Mouse (Mus musculus) gastrocnemius, adult 2 months (tissue): ENCODE data around the gene Prok1. TPM values are rescaled to one million over a fixed set of nuclear protein-coding genes. Genes with fewer than 3 reads are reported as not detected.

Source experiments
- DNase-seq: peaks from one replicate; pipeline ENCODE4 v3.0.0; 2022
- H3K27ac ChIP-seq: fragments of 200-600 bp; 2 replicates; pipeline ENCODE4 v1.8.1; 2022; ENCODE audit warnings: mild to moderate bottlenecking
- H3K4me3 ChIP-seq: fragments of 200-600 bp; 2 replicates; pipeline ENCODE4 v1.8.1; 2022; ENCODE audit warnings: mild to moderate bottlenecking, moderate library complexity
- CTCF ChIP-seq: fragments of 200-600 bp; IDR thresholded peaks from 2 replicates; pipeline ENCODE4 v1.8.1; 2022; ENCODE audit warnings: antibody characterized with exemption, mild to moderate bottlenecking, moderate library complexity
- intact Hi-C: fragments of 180-260 bp; cut with DNase I; formaldehyde crosslinking; loops from one replicate; pipeline ENCODE4 v1.15.1; 2025
- total RNA-seq, 2 experiments: library from RNA; stranded (reverse); gene quantifications; 2 replicates each; pipeline ENCODE4 v1.2.3; 2021

Prok1 gene
- total RNA-seq, 2 experiments from 2014 or later: not detected

DNA sequence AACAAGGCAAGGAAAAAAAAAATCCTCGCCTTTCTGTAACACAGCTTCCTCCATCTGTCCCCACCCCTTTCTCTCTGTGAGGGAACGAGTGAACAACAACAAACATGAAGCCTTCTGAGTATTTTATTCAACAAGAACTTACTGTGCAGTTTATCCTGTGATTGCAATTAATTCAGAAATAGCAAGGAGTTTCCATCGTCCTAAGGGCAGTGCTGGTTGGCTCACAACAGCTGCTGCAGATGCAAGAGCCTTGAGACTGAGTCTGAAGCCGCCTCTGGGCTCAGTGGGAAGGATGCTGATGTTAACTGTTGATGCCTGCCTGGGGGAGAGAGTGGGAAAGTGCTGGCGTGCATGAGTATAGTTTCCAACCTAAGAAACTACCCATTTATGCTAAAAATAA lies 18.4 kb upstream of the Prok1 start:
- DNase-seq: no peak
- TF ChIP-seq CTCF: no peak
- intact Hi-C loops: no loop called here

DNA sequence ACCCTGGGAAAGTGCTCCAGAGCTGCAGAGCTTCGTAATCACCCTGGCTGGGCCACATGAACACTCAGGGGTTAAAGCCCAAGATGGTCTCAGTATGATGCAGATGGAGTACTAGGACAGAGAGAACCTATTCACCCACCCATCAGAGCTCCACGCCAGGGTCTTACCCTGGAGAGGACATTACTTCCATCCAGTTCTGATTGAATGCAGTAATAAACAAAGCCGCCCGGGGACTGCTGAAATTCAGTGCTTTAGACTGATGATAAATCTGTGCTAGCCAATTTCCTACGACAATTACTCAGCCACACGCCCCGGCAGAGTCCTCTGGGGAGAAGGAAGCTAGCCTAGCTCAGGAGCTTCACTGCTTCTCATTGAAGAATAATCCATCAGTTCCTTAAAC lies 17.2 kb upstream of the Prok1 start:
- no peak overlapping the region for H3K27ac ChIP-seq
- no peak overlapping the region for H3K4me3 ChIP-seq
- DNase-seq: peak; percentile 50
- intact Hi-C loops: no loop called here
- TF ChIP-seq CTCF: no peak

More for the DNA sequence above, 18.4 kb upstream of the Prok1 start:
- peak overlapping the region; percentile 48; the same call in 1 of the 2 replicates for H3K27ac ChIP-seq
- no peak overlapping the region for H3K4me3 ChIP-seq

DNA sequence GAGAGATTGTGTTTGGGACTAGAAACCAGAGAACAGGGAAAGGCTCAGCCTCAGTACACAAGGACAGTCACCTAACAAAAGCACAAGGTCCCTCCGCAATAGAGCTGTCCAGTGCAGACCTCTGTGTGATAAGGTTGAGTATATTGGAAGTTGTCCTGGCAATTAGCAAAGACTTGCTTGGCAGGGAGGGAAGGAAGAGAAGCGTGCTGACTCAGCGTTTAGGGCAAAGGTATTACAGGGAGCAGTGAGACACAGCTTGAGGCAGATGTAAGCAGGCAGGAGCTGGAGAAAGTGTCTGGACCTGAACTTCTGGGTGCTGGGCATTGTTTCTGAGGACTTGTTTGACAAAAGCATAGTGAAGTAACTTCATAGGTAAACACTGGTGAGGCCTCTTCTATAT lies 16.5 kb upstream of the Prok1 start:
- TF ChIP-seq CTCF: no peak
- no peak for DNase-seq
- intact Hi-C loops: no loop called here
- H3K27ac ChIP-seq: no peak overlapping the region
- H3K4me3 ChIP-seq: no peak overlapping the region

DNA sequence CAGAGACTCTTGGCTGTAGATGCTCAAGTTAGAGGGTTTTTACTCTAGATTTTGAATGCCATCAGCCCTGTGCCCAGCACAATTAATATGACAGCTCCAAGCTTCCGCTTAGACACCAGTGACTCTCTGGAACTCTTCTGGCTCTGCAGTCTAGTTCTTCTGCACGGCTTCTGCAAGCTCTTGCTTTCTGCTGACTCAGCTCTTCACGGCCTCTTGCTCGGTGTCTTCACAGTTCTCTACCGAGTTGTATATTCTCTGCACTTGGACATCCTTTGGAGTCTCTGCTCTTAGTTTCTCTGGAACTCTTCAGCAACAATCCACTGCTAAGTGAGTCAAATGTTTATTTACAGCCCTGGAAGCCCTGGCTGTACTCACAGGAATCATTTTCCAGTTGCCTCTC lies 14.4 kb upstream of the Prok1 start:
- no peak for TF ChIP-seq CTCF
- intact Hi-C loops: no loop called here
- Histone ChIP-seq H3K4me3 (no peak overlapping the region), H3K27ac (no peak overlapping the region)
- no peak for DNase-seq

DNA sequence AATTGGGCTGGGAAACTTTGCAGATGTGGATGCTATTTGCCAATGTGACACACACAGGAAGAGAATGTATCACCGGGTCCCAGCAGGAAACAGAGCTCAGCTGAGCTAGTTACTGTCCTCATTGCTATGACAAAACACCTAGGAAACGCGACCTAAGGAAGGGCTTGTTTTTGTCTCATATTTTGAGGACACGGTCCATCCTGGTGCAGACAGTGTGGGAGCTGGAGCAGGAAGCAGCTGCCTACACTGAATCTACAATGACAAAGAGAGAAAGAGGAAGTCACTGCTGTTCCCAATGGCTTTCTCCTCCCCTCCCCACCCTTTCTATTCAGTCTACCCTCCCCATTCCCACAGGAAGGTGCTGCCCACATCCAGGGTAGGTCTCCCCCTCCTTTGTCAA lies 12.5 kb upstream of the Prok1 start:
- no peak for DNase-seq
- no peak overlapping the region for H3K4me3 ChIP-seq
- peak overlapping the region; percentile 8; the same call in 1 of the 2 replicates for H3K27ac ChIP-seq
- TF ChIP-seq CTCF: no peak
- intact Hi-C loops: no loop called here

DNA sequence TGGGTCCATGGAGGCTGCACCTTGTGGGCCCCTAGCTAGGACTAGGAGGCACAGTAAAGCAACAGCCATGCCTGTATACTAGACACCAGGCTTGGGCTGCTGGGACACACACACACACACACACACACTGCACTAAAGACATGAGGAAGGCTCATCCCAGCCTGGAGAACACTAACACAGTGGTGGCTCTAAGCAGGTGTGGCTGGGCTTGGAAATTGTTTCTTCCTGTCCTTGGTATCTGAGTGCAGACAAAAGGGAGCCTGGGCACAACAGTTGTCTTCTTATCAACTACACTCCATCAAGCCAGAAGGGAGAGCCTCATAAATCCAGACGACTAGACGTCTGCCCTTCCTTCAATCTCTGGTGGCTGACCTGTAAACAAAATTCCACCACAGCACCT lies 10.8 kb upstream of the Prok1 start:
- DNase-seq: no peak
- intact Hi-C loops: no loop called here
- no peak for TF ChIP-seq CTCF
- H3K27ac ChIP-seq: no peak overlapping the region
- H3K4me3 ChIP-seq: no peak overlapping the region

DNA sequence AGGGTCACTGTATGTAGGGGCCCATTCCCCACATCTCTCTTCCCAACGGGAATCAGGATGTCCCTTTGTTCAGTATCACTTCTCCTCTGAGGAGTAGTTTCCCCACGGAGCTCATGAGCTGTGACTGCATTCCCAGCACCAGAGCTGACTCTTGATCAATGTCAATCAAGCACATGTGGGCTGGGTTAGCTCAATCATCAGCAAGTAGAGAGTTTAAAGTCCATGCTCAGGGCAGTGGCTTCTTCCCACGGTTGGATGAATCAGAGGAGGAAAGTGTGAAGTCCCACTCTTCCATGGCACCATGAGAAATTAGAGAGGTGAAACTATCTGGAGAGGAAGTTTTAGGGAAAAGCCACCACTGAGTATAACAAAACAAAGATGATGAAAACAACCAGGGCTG lies 9.5 kb upstream of the Prok1 start:
- TF ChIP-seq CTCF: no peak
- no peak for DNase-seq
- intact Hi-C loops: no loop called here

DNA sequence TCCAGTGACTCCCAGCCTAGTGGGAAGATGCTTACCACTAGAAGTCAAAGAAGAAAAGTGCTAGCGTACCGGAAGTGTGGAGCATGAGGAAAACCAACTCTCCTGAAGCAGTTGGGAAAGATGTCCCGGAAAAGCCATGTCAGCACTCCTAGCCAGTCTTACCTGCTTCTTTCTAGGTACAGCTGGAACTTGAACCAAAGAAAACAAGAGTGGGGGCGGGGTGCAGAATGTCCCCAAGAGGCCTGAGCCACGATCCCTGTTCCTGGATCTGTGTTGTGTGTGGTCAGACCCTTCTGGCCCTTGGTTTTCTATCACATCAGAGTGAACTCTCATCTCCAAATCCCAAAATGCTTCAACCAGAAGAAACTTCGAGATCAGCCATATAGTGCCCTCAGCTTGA lies 7.4 kb upstream of the Prok1 start:
- DNase-seq: no peak
- no peak for TF ChIP-seq CTCF
- intact Hi-C loops: no loop called here
- Histone ChIP-seq H3K27ac (no peak overlapping the region), H3K4me3 (no peak overlapping the region)

More for the DNA sequence above, 9.5 kb upstream of the Prok1 start:
- Histone ChIP-seq H3K4me3 (no peak overlapping the region), H3K27ac (no peak overlapping the region)

DNA sequence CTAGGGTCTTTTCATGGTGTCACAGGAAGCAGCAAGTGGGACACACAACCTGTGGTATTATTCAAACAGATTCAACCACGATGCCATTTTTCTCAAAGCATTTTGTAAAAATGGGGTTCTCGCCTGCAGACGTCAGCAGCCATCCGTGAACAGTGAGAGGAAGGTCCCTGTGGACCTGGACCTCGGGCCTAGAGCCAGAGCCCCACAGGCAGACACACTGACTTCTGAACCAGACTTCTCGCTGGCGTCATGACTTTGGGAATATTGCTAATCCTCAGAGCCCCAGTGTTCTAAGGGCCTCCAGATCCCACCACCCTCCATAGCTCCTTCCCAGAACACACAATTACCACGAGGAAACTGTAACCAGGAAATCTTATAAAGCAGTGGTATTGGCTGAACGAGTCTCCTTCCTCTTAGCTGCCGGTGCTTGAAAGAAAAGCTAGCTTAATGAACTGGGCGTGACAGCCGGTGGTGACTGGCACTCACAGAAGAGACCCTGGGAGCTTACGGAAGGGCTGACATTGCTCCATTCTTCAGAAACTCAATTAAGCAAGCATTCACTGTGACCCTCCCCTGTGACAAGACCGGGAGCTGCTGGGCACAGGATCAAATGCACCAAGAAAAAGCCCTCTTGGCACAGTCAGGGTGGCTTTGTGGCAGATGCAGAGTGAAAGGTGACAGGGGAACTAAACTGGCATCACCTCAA lies 2.0 kb upstream of the Prok1 start:
- no peak for TF ChIP-seq CTCF
- DNase-seq: no peak
- intact Hi-C loops: no loop called here
- H3K27ac ChIP-seq: no peak overlapping the region
- no peak overlapping the region for H3K4me3 ChIP-seq

DNA sequence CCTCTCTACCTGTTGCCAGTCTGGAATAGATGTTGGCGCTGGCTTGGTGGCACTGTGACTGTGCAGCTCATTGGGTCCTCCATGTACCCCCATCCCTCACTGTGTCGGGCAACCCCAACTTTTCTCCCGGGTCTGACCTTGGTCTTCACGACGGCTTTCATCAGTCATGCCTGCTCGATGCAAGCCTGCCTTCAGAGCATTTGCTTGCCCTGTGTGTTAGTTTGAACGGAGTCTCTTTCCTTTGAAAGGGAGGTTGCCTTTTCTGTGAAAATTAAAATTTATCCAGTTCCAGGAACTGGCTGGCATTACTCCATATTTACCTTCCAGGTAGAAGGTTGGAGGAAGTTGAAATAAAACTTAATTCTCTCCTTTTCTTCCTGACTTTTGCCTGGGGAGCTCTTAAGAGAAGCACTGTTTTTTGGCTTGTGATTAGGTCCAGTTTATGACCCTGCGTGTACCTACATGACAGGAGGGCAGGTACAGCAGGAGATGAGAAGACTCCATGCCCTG lies 981 bp downstream of the Prok1 start:
- Histone ChIP-seq H3K27ac (no peak overlapping the region), H3K4me3 (no peak overlapping the region)
- no peak for TF ChIP-seq CTCF
- intact Hi-C loops: no loop called here
- DNase-seq: no peak

DNA sequence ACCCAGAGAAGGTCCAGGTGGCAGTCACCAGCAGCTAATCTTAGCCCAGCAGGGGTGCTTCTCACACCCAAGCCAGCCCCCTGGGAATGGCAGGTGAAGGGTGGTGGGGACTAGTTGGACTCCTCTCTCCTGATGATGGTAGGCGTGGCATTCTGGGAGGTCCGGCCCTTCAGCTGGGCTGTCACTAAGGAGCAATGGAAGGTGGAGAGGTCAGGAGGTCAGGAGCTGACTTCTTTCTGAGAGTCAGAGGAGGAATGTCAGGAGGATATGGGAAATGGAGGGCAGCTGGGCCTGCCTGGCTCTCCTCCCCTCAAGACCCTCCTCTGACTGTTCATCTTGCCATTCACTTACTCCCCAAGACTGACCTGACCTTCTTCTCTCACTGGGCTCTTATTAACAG lies 1.5 kb downstream of the Prok1 start:
- no peak for DNase-seq
- Histone ChIP-seq H3K4me3 (no peak overlapping the region), H3K27ac (no peak overlapping the region)
- intact Hi-C loops: no loop called here
- TF ChIP-seq CTCF: no peak

DNA sequence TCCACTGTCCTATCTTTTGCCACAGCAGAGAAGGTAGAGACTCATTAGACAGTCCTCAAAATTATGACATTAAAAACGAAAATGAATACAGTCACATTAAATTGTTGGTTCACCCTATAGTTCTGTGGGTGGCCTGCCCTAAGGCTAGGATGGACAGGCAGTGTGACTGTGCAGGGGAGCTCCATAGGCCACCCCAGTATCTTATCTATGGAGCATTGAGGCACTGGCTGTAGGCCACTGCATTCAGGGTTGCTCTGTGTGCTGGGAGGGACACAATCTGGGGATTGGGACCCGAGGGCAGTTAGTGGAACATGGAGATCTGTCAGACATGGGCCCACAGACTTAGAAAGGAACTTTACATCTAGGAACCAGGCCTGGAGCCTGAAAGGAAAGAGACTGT lies 5.6 kb downstream of the Prok1 start:
- Histone ChIP-seq H3K27ac (peak overlapping the region; percentile 65), H3K4me3 (no peak overlapping the region)
- DNase-seq: no peak
- TF ChIP-seq CTCF: no peak
- intact Hi-C loops: loop anchor here (1.0 to 5.0 kb wide), 3 partner anchors 40 to 233 kb away; no protein-coding TSS in a partner anchor

DNA sequence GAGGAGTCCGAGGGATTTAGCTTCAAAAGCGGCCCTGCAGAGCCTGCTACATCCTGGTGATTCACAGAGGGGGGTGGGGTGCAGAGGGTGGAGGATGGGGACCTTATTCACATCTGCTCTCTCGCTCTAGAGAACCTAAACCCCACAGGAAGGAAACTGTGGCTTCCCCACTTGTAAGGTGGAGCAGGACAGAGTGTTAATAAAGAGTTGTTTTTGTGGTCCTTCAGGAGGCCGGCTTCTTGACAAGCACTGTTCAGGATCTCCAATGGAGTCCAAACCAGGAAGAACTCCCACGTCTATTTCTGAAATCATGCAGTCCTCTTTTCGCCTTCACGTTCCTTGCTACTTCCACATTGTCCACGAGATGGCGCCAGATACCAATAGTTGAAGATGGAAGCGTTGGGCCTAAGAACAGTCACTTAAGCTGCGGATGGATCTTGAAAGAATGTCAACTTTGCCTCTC lies 6.1 kb downstream of the Prok1 start:
- intact Hi-C loops: loop anchor here (1.0 to 5.0 kb wide), 3 partner anchors 41 to 233 kb away; no protein-coding TSS in a partner anchor
- no peak overlapping the region for H3K4me3 ChIP-seq
- H3K27ac ChIP-seq: peak overlapping the region; percentile 65
- peak; percentile 80 for DNase-seq
- peak; percentile 92 for TF ChIP-seq CTCF

DNA sequence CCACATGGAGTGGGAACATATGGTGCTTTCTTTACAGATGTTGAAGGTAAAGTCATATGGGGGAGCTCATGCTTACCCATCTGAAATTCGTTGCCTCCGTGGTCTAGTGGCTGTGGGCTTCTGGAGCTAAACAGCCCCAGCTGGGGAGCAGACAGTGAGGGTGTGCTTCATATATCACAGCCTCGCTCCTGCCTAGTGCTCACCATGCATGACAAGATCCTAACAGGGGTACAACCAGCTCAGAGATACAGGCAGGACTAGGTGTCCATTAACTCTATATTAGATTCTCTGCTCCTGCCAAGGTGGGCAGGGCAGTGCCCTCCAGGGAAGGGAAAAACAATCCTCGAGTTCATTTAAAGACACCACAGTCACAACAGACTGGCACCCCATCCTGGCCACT lies 8.3 kb downstream of the Prok1 start:
- intact Hi-C loops: loop anchor here (5.0 kb wide), 1 partner anchor 141 kb away; no protein-coding TSS in a partner anchor
- TF ChIP-seq CTCF: no peak
- Histone ChIP-seq H3K4me3 (no peak overlapping the region), H3K27ac (peak overlapping the region; percentile 9; the same call in 1 of the 2 replicates)
- no peak for DNase-seq
